Mouse (Mus musculus) bone marrow, adult 2 months (tissue): Measurements from ENCODE around the gene Gm9376. TPM values are rescaled to one million over a fixed set of nuclear protein-coding genes. Genes with fewer than 3 reads are reported as not detected.

ENCODE experiments used
- H3K27ac ChIP-seq: fragments of 200-500 bp; 2 replicates; pipeline ENCODE4 v1.5.1; 2012; ENCODE audit warnings: low read depth, mild to moderate bottlenecking, control low read depth, inconsistent platforms, low read length; ENCODE audit not compliant: control insufficient read depth, poor library complexity, insufficient read depth
- H3K4me1 ChIP-seq: fragments of 200-500 bp; 2 replicates; pipeline ENCODE4 v1.6.1; 2011; ENCODE audit warnings: low read length; ENCODE audit not compliant: control insufficient read depth, insufficient read depth
- H3K4me3 ChIP-seq: fragments of 200-500 bp; replicated peaks from 2 replicates; pipeline ENCODE3; 2011; ENCODE audit warnings: mild to moderate bottlenecking, low read depth, low read length, control low read depth; ENCODE audit not compliant: control insufficient read depth
- CTCF ChIP-seq: fragments of 200-500 bp; IDR thresholded peaks from 2 replicates; pipeline ENCODE4 v1.5.1; 2011; ENCODE audit warnings: low read length, control low read depth; ENCODE audit not compliant: control insufficient read depth, insufficient read depth
- POLR2A ChIP-seq: fragments of 200-500 bp; IDR thresholded peaks from 2 replicates; pipeline ENCODE4 v1.6.1; 2011; ENCODE audit warnings: low read depth, mild to moderate bottlenecking, control low read depth, low read length, borderline replicate concordance; ENCODE audit not compliant: control insufficient read depth
- WGBS: fragments of 180-500 bp; shearing (Covaris S2); methylation state at CpG from one replicate; pipeline ENCODE4 v1.1.7; 2018; 5-methylcytosine and 5-hydroxymethylcytosine counted together
- polyA plus RNA-seq: library from polyadenylated mRNA; stranded (reverse); fragments of >200 nt; gene quantifications from 2 replicates; pipeline ENCODE4 v1.2.4, GENCODE M21; 2011; ENCODE audit warnings: low replicate concordance; ENCODE audit not compliant: missing spikeins, insufficient read depth, insufficient read length

Gm9376 gene
- polyA plus RNA-seq, 1 experiment = not detected

GRCm38 (mm10) chr14:118272594-118273555 lies 6.1 kb downstream of the Gm9376 start:
- H3K4me3 ChIP-seq = no peak overlapping the region
- WGBS = 72% methylated on average over 6 of the region's 6 CpGs
- H3K27ac ChIP-seq = no peak overlapping the region
- TF ChIP-seq POLR2A (no peak), CTCF (no peak)
- H3K4me1 ChIP-seq = no peaks in the 10 kb centered on the region

GRCm38 (mm10) chr14:118277704-118278498 lies 11.1 kb downstream of the Gm9376 start:
- WGBS = 74% methylated on average over 7 of the region's 7 CpGs
- no peak overlapping the region for H3K27ac ChIP-seq
- H3K4me3 ChIP-seq = no peak overlapping the region
- TF ChIP-seq POLR2A (no peak), CTCF (no peak)
- H3K4me1 ChIP-seq = no peaks in the 10 kb centered on the region; the same call in 1 of the 2 replicates

- TF ChIP-seq POLR2A = no peak
- no peak for TF ChIP-seq CTCF
- no peak overlapping the region for H3K27ac ChIP-seq
- H3K4me3 ChIP-seq = no peak overlapping the region
- H3K4me1 ChIP-seq = no peaks in the 10 kb centered on the region; the same call in 1 of the 2 replicates
- WGBS = 64% methylated on average over 3 of the region's 3 CpGs
Observed at GRCm38 (mm10) chr14:118282272-118282671, 15.5 kb downstream of the Gm9376 start.

GRCm38 (mm10) chr14:118282917-118283316 lies 16.2 kb downstream of the Gm9376 start:
- 86% methylated on average over 14 of the region's 14 CpGs for WGBS
- no peak overlapping the region for H3K27ac ChIP-seq
- no peaks in the 10 kb centered on the region; the same call in 1 of the 2 replicates for H3K4me1 ChIP-seq
- no peak for TF ChIP-seq CTCF
- no peak for TF ChIP-seq POLR2A
- no peak overlapping the region for H3K4me3 ChIP-seq

- TF ChIP-seq POLR2A = no peak
- no peak for TF ChIP-seq CTCF
- no peaks in the 10 kb centered on the region; the same call in 1 of the 2 replicates for H3K4me1 ChIP-seq
- no peak overlapping the region for H3K27ac ChIP-seq
- WGBS = 85% methylated on average over 2 of the region's 2 CpGs
- no peak overlapping the region for H3K4me3 ChIP-seq
Observed at GRCm38 (mm10) chr14:118286096-118286495, 19.3 kb downstream of the Gm9376 start.

GRCm38 (mm10) chr14:118289133-118289532 lies 22.4 kb downstream of the Gm9376 start:
- 26% methylated on average over 8 of the region's 8 CpGs for WGBS
- TF ChIP-seq POLR2A (no peak), CTCF (no peak)
- Histone ChIP-seq H3K27ac (no peak overlapping the region), H3K4me1 (no peaks in the 10 kb centered on the region), H3K4me3 (no peak overlapping the region)

GRCm38 (mm10) chr14:118290009-118290408 lies 23.2 kb downstream of the Gm9376 start:
- H3K4me1 ChIP-seq = no peaks in the 10 kb centered on the region
- 38% methylated on average over 6 of the region's 6 CpGs for WGBS
- no peak overlapping the region for H3K4me3 ChIP-seq
- TF ChIP-seq POLR2A = no peak
- no peak for TF ChIP-seq CTCF
- H3K27ac ChIP-seq = no peak overlapping the region

- 80% methylated on average over 14 of the region's 14 CpGs for WGBS
- H3K4me3 ChIP-seq = no peak overlapping the region
- no peak overlapping the region for H3K27ac ChIP-seq
- no peak for TF ChIP-seq CTCF
- TF ChIP-seq POLR2A = no peak
- no peaks in the 10 kb centered on the region for H3K4me1 ChIP-seq
Observed at GRCm38 (mm10) chr14:118302606-118303005, 35.8 kb downstream of the Gm9376 start.
